Mouse (Mus musculus): ENCODE results near the gene Pkn3.
"Not testable (repeated sequence)": the region's sequence is repeated elsewhere in the genome, so short reads cannot be mapped to it uniquely, and the experiment has no call there.

Pkn3 gene

DNA sequence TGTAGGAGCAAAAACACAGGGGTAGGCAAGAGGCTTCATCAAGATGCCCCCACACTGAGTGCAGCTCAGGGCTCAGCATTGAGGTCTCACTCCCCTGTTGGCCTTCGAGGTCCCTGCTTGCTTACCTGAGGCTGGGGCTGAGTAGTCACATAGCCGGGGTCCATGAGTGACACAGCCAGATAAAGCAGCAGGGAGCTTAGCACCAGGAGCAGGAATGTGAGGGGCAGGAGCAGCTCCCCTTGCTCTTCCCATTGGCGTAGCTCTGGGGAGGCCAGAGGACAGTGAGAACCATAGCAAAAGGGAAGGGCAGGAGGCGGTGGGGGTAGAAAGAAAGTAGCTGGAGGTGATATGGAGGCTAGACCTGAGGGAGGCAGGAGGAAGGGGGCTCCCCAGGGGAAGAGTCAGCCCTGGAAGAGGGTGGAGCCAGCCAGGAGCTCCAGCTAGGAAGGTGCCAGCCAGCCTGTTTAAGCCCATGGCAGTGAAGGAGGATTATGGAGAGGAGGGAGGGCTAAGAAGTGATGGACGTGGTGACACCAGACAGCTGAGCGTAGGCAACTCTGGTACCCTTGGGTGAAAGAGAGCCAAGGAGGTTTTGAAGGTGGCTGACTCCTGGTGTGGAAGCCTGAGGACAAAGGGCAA, 14.9 kb downstream of the Pkn3 start:
- in situ Hi-C loops (cut with MboI, MseI) = loop anchor here in 1 of 2 experiments (5.0 kb wide), 1 partner anchor 45 kb away; the partner anchor contains the start of gene Wdr34

DNA sequence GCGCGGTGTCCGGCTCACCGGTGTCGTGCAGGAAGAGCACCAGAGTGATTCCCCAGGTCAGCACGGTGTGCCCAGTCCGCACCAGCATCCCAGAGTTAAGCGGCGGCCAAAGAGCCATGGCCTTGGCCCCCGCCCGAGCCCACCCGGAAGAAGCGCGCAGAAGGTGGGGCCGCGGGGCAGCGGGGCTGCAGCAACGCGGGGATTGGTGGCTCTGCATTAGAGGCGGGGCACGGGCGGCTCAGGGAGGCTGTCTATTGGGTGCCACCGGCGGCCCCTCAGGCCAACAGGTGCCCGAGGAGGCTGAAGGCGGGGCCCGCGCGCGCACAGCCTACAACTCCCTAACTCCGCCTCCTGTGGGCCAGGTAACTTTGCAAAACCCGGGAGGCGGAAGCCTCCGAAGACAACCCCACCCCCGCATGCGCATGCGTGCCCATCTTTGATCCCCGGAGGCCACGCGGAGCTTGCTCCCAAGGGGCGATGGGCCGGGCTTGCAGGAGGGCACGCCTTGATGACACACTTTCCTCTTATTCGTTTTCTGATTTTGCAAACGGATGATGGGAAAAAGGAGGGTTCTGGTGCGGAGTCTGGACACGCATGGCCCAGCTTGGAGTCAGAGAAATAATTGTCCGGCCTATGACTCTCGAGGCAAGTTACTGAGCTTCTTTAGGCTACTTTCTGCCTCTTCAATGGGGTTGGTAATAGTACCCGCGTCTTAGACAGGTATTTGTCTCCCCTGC, 16.2 kb downstream of the Pkn3 start, which contains the start of gene Zdhhc12:
TSS of gene Zdhhc12 (minus strand) at position 178 of the 737 bp plus-strand sequence.
- in situ Hi-C loops (cut with MboI, MseI) = loop anchor here in 1 of 2 experiments (5.0 kb wide), 1 partner anchor 46 kb away; the partner anchor contains the start of gene Wdr34

DNA sequence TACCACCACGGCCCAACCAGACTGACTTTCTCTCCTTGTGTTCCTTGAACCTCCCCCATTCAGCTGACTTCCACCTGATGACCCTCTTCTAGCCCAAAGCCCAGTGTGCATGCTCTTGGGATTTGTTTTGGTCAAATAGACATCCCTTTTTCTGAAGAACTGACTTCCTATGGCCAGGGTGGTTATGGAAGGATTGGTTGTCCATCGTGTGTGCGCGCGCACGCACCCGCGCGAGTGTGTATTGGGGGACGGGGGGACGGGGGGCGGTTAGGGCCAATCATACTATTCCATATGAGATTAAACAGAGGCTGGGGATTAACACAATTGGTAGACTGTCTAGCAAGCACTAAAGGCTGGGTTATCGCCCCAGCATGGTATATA, 16.7 kb downstream of the Pkn3 start:
- in situ Hi-C loops (cut with MboI, MseI) = loop anchor here in 1 of 2 experiments (5.0 kb wide), 1 partner anchor 47 kb away; the partner anchor contains the start of gene Wdr34

DNA sequence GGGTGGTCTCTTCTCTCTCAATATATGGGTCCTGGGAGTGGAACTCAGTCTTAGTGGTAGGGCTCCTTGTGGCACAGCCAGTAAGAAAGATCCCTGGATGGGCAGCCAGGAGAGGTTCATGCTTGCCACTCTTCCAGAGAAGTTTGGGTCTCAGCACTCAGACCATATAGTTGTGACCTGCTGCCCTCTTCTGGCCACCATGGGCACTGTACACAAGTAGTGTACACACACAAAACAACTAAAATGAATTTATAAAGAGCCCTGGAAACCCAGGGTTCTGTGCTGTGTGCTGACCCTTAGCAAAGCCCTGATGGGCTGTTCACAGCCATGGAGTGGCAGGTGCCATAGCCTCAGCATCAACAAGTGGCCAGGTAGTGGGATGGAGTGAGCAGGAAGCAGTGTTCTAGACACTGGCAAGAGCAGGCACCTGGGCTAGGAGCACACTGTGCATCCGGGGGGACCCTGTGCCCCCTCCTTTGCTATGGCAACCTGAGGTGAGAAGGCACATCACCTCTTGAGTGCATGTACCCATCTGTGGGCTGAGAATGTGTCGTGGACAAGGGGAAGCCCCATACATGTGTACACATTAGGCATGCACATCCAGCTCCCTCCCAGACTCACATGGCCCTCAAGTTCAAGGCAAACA, 18.5 kb downstream of the Pkn3 start:
- in situ Hi-C loops (cut with MboI, MseI) = loop anchor here in 1 of 2 experiments (5.0 kb wide), 1 partner anchor 54 kb away; no protein-coding TSS in a partner anchor

DNA sequence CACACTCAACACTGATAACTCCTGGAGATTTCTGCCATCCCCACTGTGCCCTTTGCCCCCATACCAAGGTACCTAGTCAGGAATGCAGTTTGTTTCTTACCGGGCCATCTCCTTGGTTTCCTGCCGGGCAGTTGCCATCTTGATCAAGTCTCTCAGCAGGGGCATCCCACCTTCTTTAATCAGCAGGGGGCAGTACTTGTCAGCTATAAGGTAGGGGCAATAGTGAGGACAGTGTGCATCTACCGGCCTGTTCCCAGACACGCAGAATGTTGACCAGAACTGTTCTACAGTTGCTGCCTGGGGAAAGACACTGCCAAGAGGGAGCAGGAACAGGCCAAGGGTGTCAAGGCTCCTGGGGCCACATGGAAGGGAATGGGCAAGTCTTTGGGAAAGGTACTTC, 22.7 kb downstream of the Pkn3 start:
- in situ Hi-C loops (cut with MboI, MseI) = loop anchor here (10.0 kb wide), 1 partner anchor 65 kb away; no protein-coding TSS in a partner anchor

DNA sequence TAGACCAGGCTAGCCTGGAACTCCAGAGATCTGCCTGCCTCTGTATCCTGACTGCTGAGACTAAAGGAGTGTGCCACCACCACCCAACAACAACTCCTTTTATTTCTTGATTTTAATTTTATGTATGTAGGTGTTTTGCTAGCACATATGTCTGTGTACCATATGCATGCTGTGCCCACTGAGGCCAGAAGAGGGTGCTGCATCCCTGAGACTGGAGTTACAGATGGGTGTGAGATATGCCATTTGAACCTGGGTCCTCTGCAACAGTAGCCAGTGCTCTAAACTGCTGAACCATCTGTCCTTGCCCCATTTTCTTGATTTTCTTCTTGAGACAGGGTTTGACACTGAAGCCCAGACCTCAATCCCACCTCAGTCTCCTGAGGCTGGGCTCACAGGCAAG, 28.9 kb downstream of the Pkn3 start:
- in situ Hi-C loops (cut with MboI, MseI) = loop anchor here (10.0 kb wide), 1 partner anchor 58 kb away; no protein-coding TSS in a partner anchor

DNA sequence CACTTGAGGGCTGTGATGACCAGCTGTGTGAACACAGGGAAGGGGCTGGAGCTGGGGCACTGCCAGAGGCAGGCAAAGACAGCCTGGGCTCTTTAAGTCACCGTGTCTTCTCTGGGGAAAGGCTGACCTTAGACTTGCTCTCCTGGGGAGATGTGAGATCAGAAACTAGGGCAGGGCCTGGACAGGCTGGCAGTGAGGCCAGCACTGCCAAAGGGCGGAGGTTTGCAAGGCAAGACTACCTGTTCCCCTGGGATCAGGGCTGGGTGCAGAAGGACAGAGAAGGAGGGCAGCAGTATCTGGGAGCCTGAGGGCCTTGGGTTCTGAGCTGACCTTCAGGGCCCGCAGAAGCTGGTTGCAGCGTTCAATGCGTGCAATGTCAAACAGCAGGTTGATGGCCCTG, 30.2 kb downstream of the Pkn3 start:
- in situ Hi-C loops (cut with MboI, MseI) = loop anchor here (10.0 kb wide), 1 partner anchor 57 kb away; no protein-coding TSS in a partner anchor

DNA sequence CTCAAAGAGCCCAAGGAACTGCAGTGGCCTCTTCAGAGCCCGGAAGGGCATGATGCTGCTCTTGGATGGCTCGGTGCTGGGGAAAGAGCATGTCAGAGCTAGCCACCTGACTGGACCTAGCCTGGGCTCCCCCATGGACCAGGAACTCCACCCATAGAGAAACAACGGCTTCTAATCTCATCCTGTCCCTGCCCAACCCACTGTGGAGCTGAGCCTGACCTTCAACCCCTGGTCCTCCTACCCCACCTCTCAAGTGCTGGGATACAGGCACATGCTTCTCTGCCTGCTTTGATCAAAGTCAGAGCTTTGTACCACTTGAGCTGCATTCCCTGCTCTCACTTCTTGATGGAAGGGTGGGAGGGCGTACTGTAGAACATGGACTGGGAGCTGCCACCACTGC, 30.8 kb downstream of the Pkn3 start:
- in situ Hi-C loops (cut with MboI, MseI) = loop anchor here (10.0 kb wide), 1 partner anchor 57 kb away; no protein-coding TSS in a partner anchor

DNA sequence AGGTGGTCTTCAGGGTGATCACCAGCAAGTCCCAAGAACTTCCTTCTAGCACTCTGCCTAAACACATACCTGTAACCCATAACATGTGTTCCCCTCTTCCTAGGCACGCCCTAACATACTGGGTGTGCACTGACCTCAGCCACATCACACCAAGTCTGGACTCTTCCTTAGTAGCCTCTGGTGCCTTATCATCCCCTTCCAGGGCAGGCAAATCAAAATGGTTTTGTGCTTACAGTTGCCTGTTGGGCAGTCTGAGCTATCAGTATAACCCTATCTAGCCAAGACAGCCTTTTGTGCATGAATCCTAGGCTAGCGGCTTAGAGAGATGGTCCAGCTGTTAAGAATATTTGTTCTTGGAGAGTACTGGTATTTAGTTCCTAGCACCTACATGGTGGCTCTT, 34.0 kb downstream of the Pkn3 start:
- in situ Hi-C loops (cut with MboI, MseI) = no loop called here

DNA sequence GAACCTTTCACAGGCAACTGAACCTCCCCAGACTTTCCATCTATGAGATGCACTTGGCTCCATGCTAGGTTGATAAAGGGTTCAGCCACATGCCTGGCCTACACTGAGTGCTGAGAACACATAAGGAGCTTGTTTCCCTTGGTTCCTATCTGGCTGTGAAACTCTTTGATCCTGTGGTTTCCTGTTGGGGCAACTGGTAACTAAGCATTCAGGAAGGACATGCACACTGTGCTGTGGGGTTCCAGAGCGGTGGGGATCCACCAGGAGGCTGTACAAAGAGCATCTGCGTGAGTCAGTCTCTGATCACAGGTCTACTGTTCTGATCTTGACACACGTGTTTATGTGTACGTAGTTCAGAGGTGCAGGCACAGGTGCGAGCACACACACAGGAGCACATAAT, 35.1 kb downstream of the Pkn3 start:
- in situ Hi-C loops (cut with MboI, MseI) = no loop called here

DNA sequence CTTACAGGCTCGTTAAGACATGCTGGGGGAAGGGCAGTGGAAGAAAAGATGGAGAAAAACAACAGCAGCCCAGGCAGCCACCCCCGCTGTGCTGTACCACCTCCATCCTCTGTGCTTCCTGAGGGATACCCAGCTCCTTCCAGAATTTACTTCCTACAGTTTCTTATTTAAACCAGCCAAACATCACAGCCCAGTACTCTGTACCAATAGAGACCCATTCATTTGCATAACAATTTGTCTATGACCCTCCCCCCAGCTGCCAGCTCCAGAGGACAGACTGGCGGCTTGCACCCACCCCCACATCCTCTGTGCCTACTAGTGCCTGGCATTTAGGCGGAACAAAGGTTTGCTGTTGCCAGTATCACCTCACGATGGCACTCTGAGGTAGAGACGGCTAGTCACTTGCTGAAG, 42.2 kb downstream of the Pkn3 start:
- in situ Hi-C loops (cut with MboI, MseI) = no loop called here

DNA sequence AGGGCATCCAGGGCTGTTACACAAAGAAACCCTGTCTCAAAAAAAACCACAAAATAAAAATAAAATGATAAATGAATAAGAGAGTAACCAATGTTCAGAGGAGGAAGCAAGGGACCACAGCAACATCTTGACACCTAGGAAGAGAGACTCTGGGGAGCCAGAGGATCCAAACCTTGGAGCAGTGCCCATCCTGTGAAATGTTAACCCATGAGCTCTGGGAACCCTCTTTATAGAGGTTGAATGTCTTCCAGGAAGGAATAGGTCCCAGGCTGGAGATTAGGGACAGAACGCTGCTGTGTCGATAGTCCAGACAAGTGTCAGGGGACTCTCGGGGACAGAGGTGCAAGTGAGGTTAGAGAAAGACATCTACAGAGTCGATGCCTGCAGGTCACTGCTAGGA, 42.8 kb downstream of the Pkn3 start:
- in situ Hi-C loops (cut with MboI, MseI) = no loop called here

DNA sequence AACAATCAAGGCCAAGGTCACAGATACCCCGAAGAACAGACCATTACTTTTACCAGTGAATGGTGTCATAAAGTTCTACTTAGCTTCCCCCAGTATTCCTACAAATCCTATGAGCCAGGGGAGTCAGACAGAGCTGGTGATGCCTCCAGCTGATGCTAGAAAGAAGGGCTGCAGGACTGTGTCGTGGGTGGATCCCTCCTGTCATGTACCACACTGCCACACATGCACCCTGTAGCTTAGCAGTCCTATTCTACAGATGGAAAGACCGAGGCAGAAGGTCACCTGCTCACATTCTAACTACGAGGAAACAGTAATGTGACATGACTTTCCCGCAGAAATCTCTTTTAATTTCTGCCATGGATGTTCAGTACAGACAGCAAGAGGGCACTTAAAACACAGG, 45.3 kb downstream of the Pkn3 start:
- in situ Hi-C loops (cut with MboI, MseI) = no loop called here

DNA sequence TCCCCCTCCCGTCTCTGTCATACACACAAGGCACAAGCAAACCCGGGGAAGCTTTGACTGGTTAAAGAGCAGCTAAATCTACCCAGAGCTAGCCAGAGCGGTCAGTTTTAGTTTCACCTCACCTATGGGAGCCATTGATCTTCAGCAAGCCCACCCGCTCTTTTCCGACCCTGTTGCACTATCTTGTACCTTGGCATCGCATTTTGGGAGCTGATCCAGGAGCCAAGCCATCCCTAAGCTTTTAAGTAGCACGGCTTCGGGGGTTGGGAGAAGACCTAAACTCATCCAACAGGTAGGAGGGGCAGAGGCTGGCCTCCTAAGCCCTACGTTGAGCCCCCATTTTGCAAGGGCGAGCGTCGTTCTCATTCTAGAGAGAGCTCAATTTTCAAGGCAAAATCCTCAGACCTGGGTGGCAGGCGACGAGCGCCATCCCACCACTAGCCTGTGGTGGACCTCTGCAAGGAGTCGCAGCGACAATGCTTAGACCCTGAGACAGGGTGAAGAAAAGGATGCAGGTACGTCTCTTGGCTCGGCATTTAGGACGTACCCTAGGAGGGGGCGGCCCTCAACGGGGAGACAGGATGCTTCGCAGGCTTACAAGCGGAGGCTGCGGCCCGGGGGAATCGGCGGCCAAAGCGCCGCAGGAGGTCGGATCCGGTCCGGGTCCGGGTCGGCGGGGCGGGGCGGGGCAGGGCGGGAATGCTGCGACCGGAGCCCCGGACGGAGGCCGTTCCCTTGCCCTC, 46.4 kb downstream of the Pkn3 start:
- in situ Hi-C loops (cut with MboI, MseI) = no loop called here

DNA sequence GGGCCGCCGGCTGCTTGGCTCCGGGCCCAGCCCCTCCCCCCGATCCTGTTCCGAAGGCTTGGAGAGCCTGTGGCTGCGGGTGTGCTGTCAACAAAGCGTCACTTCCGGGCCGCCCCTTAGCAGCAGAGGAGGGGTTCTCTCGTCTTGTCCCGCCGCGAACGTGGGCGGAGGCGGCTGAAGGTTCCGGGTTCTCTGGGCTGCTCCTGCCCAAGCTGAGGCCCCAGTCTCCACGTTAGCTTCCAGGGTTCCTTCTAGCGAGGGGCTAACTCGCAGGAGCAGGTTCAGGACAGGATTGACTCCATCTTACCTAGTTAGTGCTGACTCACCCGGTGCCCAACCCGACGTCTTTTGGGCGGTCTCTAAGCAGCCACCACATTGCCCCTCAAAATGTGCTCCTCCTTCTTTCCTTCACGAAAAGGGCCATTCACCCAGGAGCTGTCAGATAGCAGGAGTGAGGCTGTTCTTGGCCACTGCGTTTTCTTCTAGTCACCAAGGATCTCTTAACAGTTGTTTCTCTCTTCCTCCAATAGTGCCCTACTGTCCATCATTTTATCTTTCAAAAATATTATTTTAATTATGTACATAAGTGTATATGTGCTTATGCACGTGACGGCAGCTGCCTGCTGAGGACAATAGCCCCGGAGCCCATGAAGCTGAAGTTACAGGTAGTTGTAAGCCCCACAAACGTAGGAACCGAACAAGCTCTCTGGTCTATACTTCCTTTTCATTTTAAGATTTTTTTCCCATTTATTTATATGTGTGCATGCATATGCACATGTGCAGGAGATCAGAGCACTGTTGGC, 47.2 kb downstream of the Pkn3 start, which contains the start of gene Zer1:
TSS of gene Zer1 (minus strand) at position 114 of the 803 bp plus-strand sequence.
- in situ Hi-C loops (cut with MboI, MseI) = no loop called here

DNA sequence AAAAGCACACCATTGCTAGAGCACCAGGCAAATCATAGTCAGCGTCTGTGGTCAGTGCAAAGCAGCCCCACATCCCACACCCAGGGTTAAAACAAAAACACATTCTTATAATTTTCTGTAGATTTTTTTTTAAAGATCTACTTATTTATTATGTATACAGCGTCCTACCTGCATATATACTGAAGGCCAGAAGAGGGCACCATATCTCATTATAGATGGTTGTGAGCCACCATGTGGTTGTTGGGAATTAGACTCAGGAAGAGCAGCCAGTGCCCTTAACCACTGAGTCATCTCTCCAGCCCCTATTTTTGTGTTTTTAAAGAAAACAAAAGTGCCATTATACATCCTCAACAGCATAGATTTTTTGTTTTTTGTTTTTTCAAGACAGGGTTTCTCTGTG, 51.3 kb downstream of the Pkn3 start:
- in situ Hi-C loops (cut with MboI, MseI) = no loop called here

DNA sequence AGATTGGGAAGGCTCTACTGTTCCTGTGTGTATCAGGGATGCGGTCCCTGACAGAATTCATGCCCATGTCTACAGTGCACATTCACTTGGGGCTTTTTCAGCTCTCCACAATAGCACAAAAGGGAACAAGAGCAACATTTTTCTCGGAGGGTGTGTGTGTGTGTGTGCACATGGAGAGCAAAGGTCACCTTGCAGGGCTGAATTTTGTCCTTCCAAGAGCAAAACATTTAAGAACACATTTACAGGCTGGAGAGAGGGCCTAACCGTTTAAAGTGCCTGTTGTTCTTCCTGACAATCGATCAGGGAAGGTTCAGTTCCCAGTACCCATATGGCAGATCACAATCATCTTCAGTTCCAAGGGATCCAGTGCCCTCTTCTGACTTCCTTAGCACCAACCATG, 52.7 kb downstream of the Pkn3 start:
- in situ Hi-C loops (cut with MboI, MseI) = no loop called here

DNA sequence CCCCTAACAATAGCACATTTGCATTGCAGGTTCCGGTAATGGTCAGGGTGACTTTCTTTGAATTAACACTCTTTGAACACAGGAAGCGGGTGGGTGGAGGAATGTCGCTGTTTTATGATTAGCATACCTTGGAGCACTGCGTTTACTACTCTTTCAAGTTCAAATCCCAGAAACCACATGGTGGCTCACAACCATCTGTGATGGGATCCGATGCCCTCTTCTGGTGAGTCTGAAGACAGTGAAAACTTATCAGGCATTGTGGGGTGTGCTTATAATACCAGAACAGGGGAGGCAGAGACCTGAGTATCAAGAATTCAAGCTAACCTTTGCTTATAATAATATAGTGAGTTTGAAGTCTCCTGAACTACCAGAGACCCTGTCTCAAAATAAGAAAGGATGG, 53.8 kb downstream of the Pkn3 start:
- in situ Hi-C loops (cut with MboI, MseI) = not testable (repeated sequence)

DNA sequence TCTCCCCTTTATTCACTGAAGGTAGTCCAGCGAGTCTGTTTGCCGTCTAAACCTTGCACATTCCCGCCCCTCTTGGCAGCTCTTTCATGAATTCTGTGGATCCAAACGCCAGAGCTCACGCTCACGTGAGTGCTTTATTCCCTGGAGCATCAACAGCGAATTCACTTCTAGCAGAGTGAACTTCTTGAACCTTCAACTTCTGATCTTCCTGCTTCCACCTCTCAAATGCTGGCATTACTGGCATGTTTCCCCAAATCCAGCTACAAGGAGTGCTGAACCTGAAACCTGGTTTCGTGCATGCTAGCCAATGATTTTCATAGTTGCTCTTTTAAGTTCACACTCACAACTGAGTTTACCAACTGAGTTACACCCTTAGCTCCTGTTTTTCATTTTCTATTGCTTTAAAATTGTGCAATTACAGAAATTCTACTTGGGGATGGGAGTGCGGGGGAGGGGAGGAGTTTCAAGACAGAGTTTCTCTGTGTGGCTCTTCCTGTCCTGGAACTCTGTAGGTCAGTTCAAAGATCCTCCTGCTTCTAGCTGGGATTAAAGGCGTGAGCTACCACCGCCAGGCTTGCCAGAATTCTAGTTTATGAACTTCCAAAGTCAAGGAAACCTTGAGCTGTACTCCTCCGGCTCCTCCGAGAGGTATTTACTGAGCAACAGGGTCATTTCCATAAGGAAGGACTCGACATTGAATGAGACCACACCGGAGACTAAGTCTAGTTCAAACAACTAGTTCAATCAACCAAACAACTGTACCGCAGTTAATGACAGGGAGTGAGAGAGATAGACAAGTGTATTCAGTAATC, 55.5 kb downstream of the Pkn3 start:
- in situ Hi-C loops (cut with MboI, MseI) = no loop called here
